Mouse (Mus musculus) heart, postnatal 0 days (tissue): ENCODE measurements around the gene Ppp1r3g.

Source experiments
- CTCF ChIP-seq: IDR thresholded peaks from 2 replicates; pipeline ENCODE4 v1.5.1; 2016; ENCODE audit warnings: antibody characterized with exemption, control low read depth, low read depth
- EP300 ChIP-seq: IDR thresholded peaks from 2 replicates; pipeline ENCODE4 v1.6.1; 2016; ENCODE audit warnings: antibody characterized with exemption, low read depth

DNA sequence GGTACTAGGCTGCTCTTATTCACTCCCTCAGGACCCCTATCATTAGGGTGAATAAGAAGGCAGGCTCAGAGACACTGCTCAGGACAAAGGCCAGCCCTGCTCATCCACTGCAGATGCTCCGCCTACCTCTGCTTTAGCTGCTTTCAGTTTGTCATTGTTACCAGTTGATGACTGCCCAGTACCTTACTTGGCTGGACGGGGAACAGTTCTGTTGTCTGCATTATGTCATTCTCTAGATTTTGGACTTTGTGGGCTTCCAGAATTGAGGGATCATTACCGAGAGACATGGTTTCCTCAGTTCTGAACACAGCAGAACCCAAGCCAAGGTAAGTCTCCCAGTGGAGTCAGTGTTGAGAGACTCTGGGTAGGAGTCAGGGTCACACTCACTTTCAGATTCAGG, 36.6 kb downstream of the Ppp1r3g start:
- no peak for TF ChIP-seq CTCF
- TF ChIP-seq EP300 = no peak
